Mouse (Mus musculus) kidney, postnatal 36 days (tissue): ENCODE data around the gene Rnf114.

Source experiments
- DNase-seq, 2 experiments: peaks; one replicate each; pipeline ENCODE4 v3.0.0; 2021 to 2022; ENCODE audit warnings: mixed read lengths in 2 of 2

Gene Rnf114

GRCm38 (mm10) chr2:167505127-167505526 lies 12.7 kb downstream of the Rnf114 start:
- no peak for DNase-seq

GRCm38 (mm10) chr2:167506546-167507260 lies 14.3 kb downstream of the Rnf114 start:
- no peak for DNase-seq

- no peak for DNase-seq
Observed at GRCm38 (mm10) chr2:167507719-167508385, 15.4 kb downstream of the Rnf114 start.

GRCm38 (mm10) chr2:167508569-167508968 lies 16.1 kb downstream of the Rnf114 start:
- DNase-seq: no peak

GRCm38 (mm10) chr2:167510485-167510884 lies 18.0 kb downstream of the Rnf114 start:
- no peak for DNase-seq

GRCm38 (mm10) chr2:167512365-167512764 lies 19.9 kb downstream of the Rnf114 start:
- no peak for DNase-seq

- DNase-seq: no peak
Observed at GRCm38 (mm10) chr2:167512970-167513369, 20.5 kb downstream of the Rnf114 start.

- peak in 1 of 2 experiments; percentile 19 for DNase-seq
Observed at GRCm38 (mm10) chr2:167514641-167515040, 22.2 kb downstream of the Rnf114 start.

- DNase-seq: no peak
Observed at GRCm38 (mm10) chr2:167515688-167516087, 23.2 kb downstream of the Rnf114 start.

- peak in 1 of 2 experiments; percentile 39 for DNase-seq
Observed at GRCm38 (mm10) chr2:167519606-167520252, 27.3 kb downstream of the Rnf114 start.

GRCm38 (mm10) chr2:167528278-167528677 lies 35.8 kb downstream of the Rnf114 start:
- peak in 1 of 2 experiments; percentile 61 for DNase-seq

GRCm38 (mm10) chr2:167529935-167530513 lies 37.6 kb downstream of the Rnf114 start:
- no peak for DNase-seq

- no peak for DNase-seq
Observed at GRCm38 (mm10) chr2:167530536-167530935, 38.1 kb downstream of the Rnf114 start.

GRCm38 (mm10) chr2:167532131-167532530 lies 39.7 kb downstream of the Rnf114 start:
- peak in 1 of 2 experiments; percentile 74 for DNase-seq

GRCm38 (mm10) chr2:167533880-167534279 lies 41.4 kb downstream of the Rnf114 start:
- no peak for DNase-seq

GRCm38 (mm10) chr2:167536320-167536945 lies 44.0 kb downstream of the Rnf114 start:
- DNase-seq: no peak

- peak; percentile 97 for DNase-seq
Observed at GRCm38 (mm10) chr2:167537476-167538297, 45.2 kb downstream of the Rnf114 start, which contains the start of gene Snai1. Snai1 (plus strand) TSS chr2:167538195.

- DNase-seq: no peak
Observed at GRCm38 (mm10) chr2:167538671-167539306, 46.3 kb downstream of the Rnf114 start.

GRCm38 (mm10) chr2:167539536-167540476 lies 47.4 kb downstream of the Rnf114 start:
- no peak for DNase-seq

- no peak for DNase-seq
Observed at GRCm38 (mm10) chr2:167540477-167541110, 48.1 kb downstream of the Rnf114 start.
